Mouse (Mus musculus): ENCODE measurements at regions not wholly inside any gene's neighbourhood (a gene's known extent, or its start where the extent isn't known, plus 50 kb on each side); places are given as distances from the start of the nearest gene placed in this dataset.

DNA sequence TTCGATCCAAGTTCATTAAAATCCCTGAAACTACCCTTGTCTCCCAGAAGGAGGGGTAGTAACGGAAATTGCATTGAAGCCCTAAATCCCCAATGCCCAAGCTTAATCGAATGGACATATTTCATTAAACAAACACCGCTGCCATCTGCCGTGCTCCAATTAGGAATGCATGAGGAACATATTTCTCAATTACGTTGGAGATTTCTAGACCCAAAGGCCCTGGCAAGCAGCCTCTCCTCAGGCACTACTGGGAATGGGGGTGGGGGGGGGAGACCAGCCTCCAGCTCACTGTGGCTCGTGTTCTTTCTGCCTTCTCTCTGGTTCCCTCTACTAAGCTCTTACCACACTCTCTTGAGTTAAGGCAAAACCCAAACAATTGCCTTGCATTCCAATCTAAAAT, 181.6 kb downstream of the Nmur2 start:
- WGBS = 14% methylated on average over 7 of the region's 7 CpGs
- peak in 1 of 2 experiments; percentile 4 for DNase-seq
- H3K27me3 ChIP-seq (ENCODE audit: control insufficient read depth, insufficient read depth, low read length) = no peaks in the 10 kb centered on the region
- H3K4me1 ChIP-seq (ENCODE audit: control insufficient read depth, insufficient read depth, low read length) = no peaks in the 10 kb centered on the region
- no peak overlapping the region for H3K4me3 ChIP-seq (replicated peaks; ENCODE audit: insufficient read depth, low read depth, low read length)
- no peak overlapping the region for H3K27ac ChIP-seq (ENCODE audit: insufficient read depth, low read length)
- TF ChIP-seq CTCF (IDR thresholded peaks at IDR 0.05; ENCODE audit: borderline replicate concordance, insufficient read depth, low read depth, low read length) (no peak), POLR2A (IDR thresholded peaks at IDR 0.05; ENCODE audit: borderline replicate concordance, insufficient read depth, low read length) (no peak)

DNA sequence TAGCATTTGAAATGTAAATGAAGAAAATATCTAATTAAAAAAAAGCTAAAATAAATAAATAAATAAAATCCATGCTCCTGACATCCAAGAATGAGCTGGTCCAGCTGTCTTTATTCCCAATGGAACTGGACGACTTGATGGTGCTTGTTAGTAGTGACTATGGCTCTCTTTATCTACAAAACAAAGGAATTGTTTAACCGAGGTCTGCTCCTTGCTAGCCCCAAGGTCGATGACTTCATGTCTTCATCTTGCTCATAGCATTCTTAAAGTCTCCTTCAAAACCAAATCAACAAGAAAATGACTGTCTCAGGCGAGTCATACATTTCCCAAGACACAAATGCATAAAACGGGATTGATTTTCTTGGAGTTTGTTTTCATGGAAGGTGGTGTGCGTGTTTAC, 212.5 kb upstream of the Glra1 start:
- H3K4me1 ChIP-seq (ENCODE audit: control insufficient read depth, insufficient read depth, low read length) = no peaks in the 10 kb centered on the region
- no peak overlapping the region for H3K27ac ChIP-seq (ENCODE audit: insufficient read depth, low read length)
- 77% methylated on average over 6 of the region's 6 CpGs for WGBS
- TF ChIP-seq POLR2A (IDR thresholded peaks at IDR 0.05; ENCODE audit: borderline replicate concordance, insufficient read depth, low read length) (no peak), CTCF (IDR thresholded peaks at IDR 0.05; ENCODE audit: borderline replicate concordance, insufficient read depth, low read depth, low read length) (no peak)
- DNase-seq = no peak
- no peaks in the 10 kb centered on the region for H3K27me3 ChIP-seq (ENCODE audit: control insufficient read depth, insufficient read depth, low read length)
- H3K4me3 ChIP-seq (replicated peaks; ENCODE audit: insufficient read depth, low read depth, low read length) = no peak overlapping the region

DNA sequence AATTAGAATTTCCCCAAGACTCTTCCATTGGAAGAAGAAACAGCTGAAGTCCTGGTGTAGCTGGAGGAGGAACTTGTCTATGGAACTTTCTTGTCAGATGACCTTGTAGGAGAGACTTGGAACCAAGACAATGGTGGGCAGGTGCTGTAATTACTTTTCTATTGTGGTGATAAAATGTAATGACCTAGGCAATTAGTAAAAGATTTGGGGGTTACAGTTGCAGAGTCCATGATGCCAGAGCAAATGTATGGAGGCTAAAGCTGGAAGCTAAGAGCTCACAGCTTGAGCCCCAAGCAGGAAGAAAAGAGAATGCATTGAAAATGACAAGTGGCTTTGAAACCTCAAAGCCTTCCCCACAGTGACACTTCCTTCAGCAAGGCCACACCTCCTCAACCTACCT, 208.6 kb upstream of the Glra1 start:
- Histone ChIP-seq H3K27ac (ENCODE audit: insufficient read depth, low read length) (no peak overlapping the region), H3K4me1 (ENCODE audit: control insufficient read depth, insufficient read depth, low read length) (no peaks in the 10 kb centered on the region), H3K4me3 (replicated peaks; ENCODE audit: insufficient read depth, low read depth, low read length) (no peak overlapping the region), H3K27me3 (ENCODE audit: control insufficient read depth, insufficient read depth, low read length) (no peaks in the 10 kb centered on the region)
- no peak for TF ChIP-seq CTCF (IDR thresholded peaks at IDR 0.05; ENCODE audit: borderline replicate concordance, insufficient read depth, low read depth, low read length)
- TF ChIP-seq POLR2A (IDR thresholded peaks at IDR 0.05; ENCODE audit: borderline replicate concordance, insufficient read depth, low read length) = no peak
- no peak for DNase-seq

DNA sequence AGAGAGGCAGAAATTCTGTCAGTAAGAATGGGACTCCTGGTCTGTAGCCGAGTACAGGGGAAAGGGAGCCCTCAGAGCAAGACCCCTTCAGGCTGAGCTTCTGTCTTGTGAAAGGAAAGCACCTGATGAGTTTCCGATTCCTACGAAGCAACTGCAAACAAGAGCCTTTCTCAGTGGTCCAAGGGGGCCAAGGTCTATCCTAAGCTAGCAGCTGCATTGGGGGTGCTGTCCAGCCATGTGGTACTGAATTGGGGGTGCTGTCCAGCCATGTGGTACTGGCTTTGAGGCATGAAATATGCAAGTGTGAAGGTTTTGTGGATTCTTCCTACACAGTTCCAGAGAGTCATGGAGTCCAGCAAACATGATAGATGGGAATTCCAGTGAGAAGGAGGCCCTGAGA, 202.7 kb upstream of the Glra1 start:
- Histone ChIP-seq H3K4me3 (replicated peaks; ENCODE audit: insufficient read depth, low read depth, low read length) (no peak overlapping the region), H3K27ac (ENCODE audit: insufficient read depth, low read length) (no peak overlapping the region), H3K4me1 (ENCODE audit: control insufficient read depth, insufficient read depth, low read length) (no peaks in the 10 kb centered on the region), H3K27me3 (ENCODE audit: control insufficient read depth, insufficient read depth, low read length) (no peaks in the 10 kb centered on the region)
- TF ChIP-seq CTCF (IDR thresholded peaks at IDR 0.05; ENCODE audit: borderline replicate concordance, insufficient read depth, low read depth, low read length) = no peak
- no peak for TF ChIP-seq POLR2A (IDR thresholded peaks at IDR 0.05; ENCODE audit: borderline replicate concordance, insufficient read depth, low read length)
- 86% methylated on average over 3 of the region's 3 CpGs for WGBS
- DNase-seq = no peak

DNA sequence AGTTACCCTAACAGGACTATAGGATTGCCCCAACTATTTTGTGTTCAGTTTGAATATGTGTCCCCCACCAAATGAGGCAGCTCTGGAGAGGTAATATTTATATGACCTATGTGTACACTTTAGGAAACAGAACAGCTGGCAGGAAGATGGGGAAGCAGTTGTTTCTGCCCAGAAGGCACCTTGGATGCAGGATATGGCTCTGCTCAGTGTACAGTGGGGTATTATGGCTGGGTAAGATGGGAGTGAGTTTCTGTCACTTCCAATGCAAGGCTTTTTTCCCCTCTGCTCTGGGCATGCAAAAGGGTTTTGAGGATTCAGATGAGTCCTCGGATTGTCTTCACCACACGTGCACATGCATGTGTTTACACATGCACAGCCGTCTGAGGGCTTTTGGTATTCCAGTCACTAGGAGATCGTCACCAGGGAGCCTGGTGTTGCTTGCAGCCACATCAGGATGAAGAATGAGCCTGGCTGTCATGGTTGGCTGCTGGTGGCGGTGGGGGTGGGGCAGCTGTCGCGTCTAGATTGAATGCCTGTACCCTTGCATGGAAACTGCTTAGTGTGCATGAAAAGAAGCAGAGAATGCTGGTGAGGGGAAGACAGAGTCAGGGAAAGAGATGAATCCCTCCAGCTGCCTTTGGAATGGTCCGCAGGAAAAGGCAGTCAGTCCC, 183.3 kb upstream of the Glra1 start:
- H3K27ac ChIP-seq (ENCODE audit: insufficient read depth, low read length) = no peak overlapping the region
- DNase-seq = peak in 1 of 2 experiments; percentile 2
- H3K27me3 ChIP-seq (ENCODE audit: control insufficient read depth, insufficient read depth, low read length) = no peaks in the 10 kb centered on the region
- TF ChIP-seq CTCF (IDR thresholded peaks at IDR 0.05; ENCODE audit: borderline replicate concordance, insufficient read depth, low read depth, low read length) = no peak
- no peak for TF ChIP-seq POLR2A (IDR thresholded peaks at IDR 0.05; ENCODE audit: borderline replicate concordance, insufficient read depth, low read length)
- no peak overlapping the region for H3K4me3 ChIP-seq (replicated peaks; ENCODE audit: insufficient read depth, low read depth, low read length)
- H3K4me1 ChIP-seq (ENCODE audit: control insufficient read depth, insufficient read depth, low read length) = no peaks in the 10 kb centered on the region
- 11% methylated on average over 8 of the region's 8 CpGs for WGBS

DNA sequence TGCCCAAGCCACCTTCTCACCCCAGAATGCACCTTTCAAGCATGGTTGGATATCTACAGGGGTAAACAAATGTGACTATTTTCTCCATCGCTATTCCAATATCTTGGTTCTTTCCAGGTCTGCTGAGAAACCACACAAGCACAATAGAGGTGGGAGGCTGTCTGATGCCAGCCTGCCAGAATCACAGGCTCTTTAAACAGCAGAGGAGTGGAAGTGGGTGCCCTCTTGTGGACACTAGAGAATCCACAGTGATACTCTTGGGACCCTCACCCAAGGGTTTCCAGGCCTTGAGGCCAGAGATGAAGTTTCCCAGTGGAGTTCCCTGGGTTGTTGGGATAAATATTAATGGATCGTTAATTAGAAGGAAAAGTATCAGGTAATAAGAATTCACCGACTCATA, 181.6 kb upstream of the Glra1 start:
- no peaks in the 10 kb centered on the region for H3K27me3 ChIP-seq (ENCODE audit: control insufficient read depth, insufficient read depth, low read length)
- H3K4me3 ChIP-seq (replicated peaks; ENCODE audit: insufficient read depth, low read depth, low read length) = no peak overlapping the region
- DNase-seq = no peak
- TF ChIP-seq POLR2A (IDR thresholded peaks at IDR 0.05; ENCODE audit: borderline replicate concordance, insufficient read depth, low read length) = no peak
- TF ChIP-seq CTCF (IDR thresholded peaks at IDR 0.05; ENCODE audit: borderline replicate concordance, insufficient read depth, low read depth, low read length) = no peak
- H3K27ac ChIP-seq (ENCODE audit: insufficient read depth, low read length) = no peak overlapping the region
- 78% methylated on average over 3 of the region's 3 CpGs for WGBS
- no peaks in the 10 kb centered on the region for H3K4me1 ChIP-seq (ENCODE audit: control insufficient read depth, insufficient read depth, low read length)

DNA sequence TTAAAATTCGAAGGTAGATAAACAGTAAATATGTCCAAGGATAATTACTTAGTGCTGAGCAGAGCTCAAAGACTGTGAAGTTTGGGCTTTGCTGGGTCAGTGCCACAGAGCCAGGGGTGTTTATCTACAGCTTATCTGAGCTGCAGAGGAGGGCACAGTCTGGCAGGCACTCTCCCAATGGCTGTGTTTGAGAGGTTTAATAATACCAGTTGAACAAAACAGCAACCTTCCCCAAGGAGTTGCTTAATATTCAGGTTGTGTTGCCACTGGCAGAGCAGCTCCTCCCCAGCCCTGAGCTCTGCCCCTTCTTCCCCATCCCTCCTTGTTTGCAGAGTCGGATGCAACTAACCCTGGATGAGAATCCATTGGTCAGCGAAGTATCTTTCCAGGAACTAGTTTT, 173.0 kb upstream of the Glra1 start:
- Histone ChIP-seq H3K4me3 (replicated peaks; ENCODE audit: insufficient read depth, low read depth, low read length) (no peak overlapping the region), H3K4me1 (ENCODE audit: control insufficient read depth, insufficient read depth, low read length) (no peaks in the 10 kb centered on the region), H3K27ac (ENCODE audit: insufficient read depth, low read length) (no peak overlapping the region), H3K27me3 (ENCODE audit: control insufficient read depth, insufficient read depth, low read length) (no peaks in the 10 kb centered on the region)
- TF ChIP-seq CTCF (IDR thresholded peaks at IDR 0.05; ENCODE audit: borderline replicate concordance, insufficient read depth, low read depth, low read length) (no peak), POLR2A (IDR thresholded peaks at IDR 0.05; ENCODE audit: borderline replicate concordance, insufficient read depth, low read length) (no peak)
- no peak for DNase-seq
- 78% methylated on average over 3 of the region's 3 CpGs for WGBS

DNA sequence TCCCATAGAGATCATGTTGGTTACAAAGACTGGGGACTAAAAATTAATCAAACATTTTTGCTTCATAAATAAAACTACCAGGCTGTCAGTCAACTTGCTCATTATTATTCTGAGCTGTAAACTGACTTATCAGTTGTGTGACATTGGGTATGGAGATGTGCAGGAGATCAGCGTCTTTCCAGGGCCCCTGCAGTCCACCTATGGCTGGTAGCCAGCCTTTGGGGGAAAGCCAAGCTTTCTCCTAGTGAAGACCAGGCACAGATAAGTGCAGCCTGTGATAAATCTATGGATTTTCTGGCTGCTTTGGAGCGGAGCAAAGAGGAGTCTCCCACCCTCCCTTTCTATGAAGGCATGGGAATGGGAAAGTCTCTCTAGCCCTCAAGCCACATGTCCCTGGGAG, 172.0 kb upstream of the Glra1 start:
- Histone ChIP-seq H3K4me1 (ENCODE audit: control insufficient read depth, insufficient read depth, low read length) (no peaks in the 10 kb centered on the region), H3K27ac (ENCODE audit: insufficient read depth, low read length) (no peak overlapping the region), H3K4me3 (replicated peaks; ENCODE audit: insufficient read depth, low read depth, low read length) (no peak overlapping the region), H3K27me3 (ENCODE audit: control insufficient read depth, insufficient read depth, low read length) (no peaks in the 10 kb centered on the region; the same call in 1 of the 2 replicates)
- TF ChIP-seq POLR2A (IDR thresholded peaks at IDR 0.05; ENCODE audit: borderline replicate concordance, insufficient read depth, low read length) (no peak), CTCF (IDR thresholded peaks at IDR 0.05; ENCODE audit: borderline replicate concordance, insufficient read depth, low read depth, low read length) (no peak)
- WGBS = 5% methylated on average over 2 of the region's 2 CpGs
- no peak for DNase-seq
